Mouse (Mus musculus) forebrain, embryonic 14.5 days (tissue): ENCODE data around the gene Axdnd1. TPM values are rescaled to one million over a fixed set of nuclear protein-coding genes. Genes with fewer than 3 reads are reported as not detected.

Experiments
- ATAC-seq: fragments of 200-750 bp; cut with Nextera tagmentation; 2 replicates; pipeline ENCODE4 v1.8.0; 2017; ENCODE audit warnings: mild to moderate bottlenecking, moderate library complexity
- DNase-seq: peaks from one replicate; pipeline ENCODE4 v3.0.0-alpha.2; 2015; ENCODE audit warnings: low spot score
- H3K27ac ChIP-seq: fragments of 300-500 bp; sonication (generic); 2 replicates; pipeline ENCODE4 v1.5.1; 2014; ENCODE audit warnings: low read depth, mild to moderate bottlenecking, control low read depth, low read length, moderate library complexity
- H3K27me3 ChIP-seq: fragments of 300-500 bp; sonication (generic); replicated peaks from 2 replicates; pipeline ENCODE4 v1.6.1; 2014; ENCODE audit warnings: low read length, control low read depth, mixed read lengths; ENCODE audit not compliant: control insufficient read depth, insufficient read depth
- H3K36me3 ChIP-seq: fragments of 300-500 bp; sonication (generic); 2 replicates; pipeline ENCODE4 v1.6.1; 2014; ENCODE audit warnings: low read length, control low read depth; ENCODE audit not compliant: control insufficient read depth, insufficient read depth
- H3K4me1 ChIP-seq: fragments of 300-500 bp; sonication (generic); 2 replicates; pipeline ENCODE4 v1.6.1; 2014; ENCODE audit warnings: antibody characterized with exemption, low read length, control low read depth; ENCODE audit not compliant: control insufficient read depth, insufficient read depth
- H3K4me2 ChIP-seq: fragments of 300-500 bp; sonication (generic); 2 replicates; pipeline ENCODE4 v1.6.1; 2014; ENCODE audit warnings: mild to moderate bottlenecking, control low read depth, low read length
- H3K4me3 ChIP-seq: fragments of 300-500 bp; sonication (generic); 2 replicates; pipeline ENCODE4 v1.5.1; 2014; ENCODE audit warnings: low read depth, low read length, control low read depth
- H3K9ac ChIP-seq: fragments of 300-500 bp; sonication (generic); 2 replicates; pipeline ENCODE4 v1.6.1; 2014; ENCODE audit warnings: mild to moderate bottlenecking, low read length, control low read depth, moderate library complexity
- H3K9me3 ChIP-seq: fragments of 300-500 bp; sonication (generic); replicated peaks from 2 replicates; pipeline ENCODE4 v1.6.1; 2016; ENCODE audit warnings: low read length, control low read depth, mixed read lengths; ENCODE audit not compliant: control insufficient read depth
- WGBS: fragments of 180-500 bp; shearing (Covaris S2); extraction: QIAGEN DNeasy Blood & Tissue Kit; methylation state at CpG from one replicate; pipeline ENCODE4 v1.1.7; 2014; 5-methylcytosine and 5-hydroxymethylcytosine counted together
- polyA plus RNA-seq: library from polyadenylated mRNA; unstranded; fragments of >200 nt; fragmentation: Nextera tagmentation; extraction: Ambion mirVana; gene quantifications from 2 replicates; pipeline ENCODE4 v1.2.1, GENCODE M21; 2014

Gene Axdnd1
- polyA plus RNA-seq, 1 experiment from 2014 or later = 0.13 TPM

DNA sequence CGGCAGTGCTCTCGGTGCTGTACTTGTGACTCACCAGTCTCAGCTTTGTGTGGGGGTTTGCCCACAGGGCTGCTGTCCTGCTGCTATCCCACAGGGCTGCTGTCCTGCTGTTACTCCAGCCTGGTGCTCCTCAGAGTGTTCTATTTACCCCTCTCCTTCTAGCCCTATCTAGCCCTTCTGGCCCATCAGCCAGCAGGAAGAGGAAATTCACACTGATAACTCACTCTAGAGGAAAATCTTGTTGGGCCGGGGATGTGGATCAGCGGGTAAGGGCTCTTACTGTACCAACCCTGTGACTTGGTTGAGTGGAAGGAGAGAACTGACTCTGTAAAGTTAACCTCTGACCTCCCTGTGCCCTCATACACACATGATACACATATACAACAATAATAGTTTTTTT, 27.8 kb downstream of the Axdnd1 start:
- Histone ChIP-seq H3K27ac (no peak overlapping the region), H3K27me3 (no peaks in the 10 kb centered on the region), H3K4me1 (no peaks in the 10 kb centered on the region), H3K36me3 (no peaks in the 10 kb centered on the region), H3K4me3 (no peak overlapping the region), H3K9ac (no peak overlapping the region), H3K9me3 (no peaks in the 10 kb centered on the region), H3K4me2 (no peak overlapping the region)
- 90% methylated on average over 4 of the region's 4 CpGs for WGBS
- no peak for DNase-seq
- no peak for ATAC-seq

DNA sequence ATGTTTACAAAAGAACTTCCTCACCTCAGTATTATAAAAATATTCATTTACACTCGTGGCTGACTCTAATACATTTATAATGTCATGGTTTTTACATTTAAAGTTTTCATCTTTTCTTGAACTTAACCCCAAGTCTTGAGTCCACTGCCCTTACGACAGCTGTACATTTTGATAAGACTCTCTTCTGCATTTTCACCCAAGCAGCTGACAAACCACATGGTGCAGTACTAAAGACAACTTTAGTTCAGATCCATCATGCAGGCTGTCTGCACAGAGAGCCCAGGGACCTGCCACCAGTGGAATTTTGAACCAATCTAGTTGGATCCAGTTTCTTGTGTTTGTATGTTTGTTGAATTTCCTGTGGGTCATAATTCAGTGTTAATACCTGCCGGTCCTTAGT, 34.1 kb downstream of the Axdnd1 start:
- WGBS = 73% methylated on average over 3 of the region's 3 CpGs
- Histone ChIP-seq H3K4me1 (no peaks in the 10 kb centered on the region), H3K9me3 (no peaks in the 10 kb centered on the region), H3K9ac (no peak overlapping the region), H3K4me3 (no peak overlapping the region), H3K4me2 (no peak overlapping the region), H3K36me3 (no peaks in the 10 kb centered on the region), H3K27me3 (no peaks in the 10 kb centered on the region), H3K27ac (no peak overlapping the region)
- ATAC-seq = no peak
- DNase-seq = no peak

- Histone ChIP-seq H3K4me3 (no peak overlapping the region), H3K9ac (no peak overlapping the region), H3K27me3 (no peaks in the 10 kb centered on the region), H3K9me3 (no peaks in the 10 kb centered on the region), H3K4me2 (no peak overlapping the region), H3K27ac (no peak overlapping the region), H3K4me1 (no peaks in the 10 kb centered on the region), H3K36me3 (no peaks in the 10 kb centered on the region)
- ATAC-seq (no peak), DNase-seq (no peak)
- 92% methylated on average over 4 of the region's 4 CpGs for WGBS
Measured at GRCm38 (mm10) chr1:156386232-156386631, 34.7 kb downstream of the Axdnd1 start.

GRCm38 (mm10) chr1:156381217-156381616, 39.7 kb downstream of the Axdnd1 start:
- DNase-seq = no peak
- Histone ChIP-seq H3K4me1 (no peaks in the 10 kb centered on the region), H3K4me3 (no peak overlapping the region), H3K4me2 (no peak overlapping the region), H3K9ac (no peak overlapping the region), H3K27me3 (no peaks in the 10 kb centered on the region), H3K36me3 (no peaks in the 10 kb centered on the region), H3K9me3 (no peaks in the 10 kb centered on the region), H3K27ac (no peak overlapping the region)
- 91% methylated on average over 3 of the region's 3 CpGs for WGBS
- no peak for ATAC-seq

GRCm38 (mm10) chr1:156365740-156366139, 55.2 kb downstream of the Axdnd1 start, which contains the start of gene Gm2000:
Gene Gm2000, plus strand, starts transcription at chr1:156366040.
- 85% methylated on average over 5 of the region's 8 CpGs for WGBS
- Histone ChIP-seq H3K27me3 (no peaks in the 10 kb centered on the region), H3K27ac (no peak within 1 kb of the TSS), H3K36me3 (no peaks in the 10 kb centered on the region), H3K4me3 (no peak within 1 kb of the TSS), H3K4me1 (no peaks in the 10 kb centered on the region), H3K9ac (no peak within 1 kb of the TSS), H3K4me2 (no peak within 1 kb of the TSS), H3K9me3 (no peaks in the 10 kb centered on the region; the same call in 1 of the 2 replicates)
- DNase-seq (no peak), ATAC-seq (no peak)

- no peak overlapping the region for H3K9ac ChIP-seq
- DNase-seq (no peak), ATAC-seq (no peak)
- no peak overlapping the region for H3K27ac ChIP-seq
- H3K36me3 ChIP-seq = no peaks in the 10 kb centered on the region
- H3K9me3 ChIP-seq = no peaks in the 10 kb centered on the region
- 88% methylated on average over 2 of the region's 2 CpGs for WGBS
- H3K4me1 ChIP-seq = no peaks in the 10 kb centered on the region
- H3K27me3 ChIP-seq = no peaks in the 10 kb centered on the region
- H3K4me2 ChIP-seq = no peak overlapping the region
- no peak overlapping the region for H3K4me3 ChIP-seq
Measured at GRCm38 (mm10) chr1:156352466-156352865, 68.5 kb downstream of the Axdnd1 start.

- Histone ChIP-seq H3K36me3 (no peaks in the 10 kb centered on the region), H3K9ac (no peak overlapping the region), H3K27me3 (no peaks in the 10 kb centered on the region), H3K4me3 (no peak overlapping the region), H3K4me2 (no peak overlapping the region), H3K27ac (no peak overlapping the region), H3K4me1 (no peaks in the 10 kb centered on the region), H3K9me3 (no peaks in the 10 kb centered on the region)
- ATAC-seq (no peak), DNase-seq (no peak)
- 87% methylated on average over 4 of the region's 4 CpGs for WGBS
Measured at GRCm38 (mm10) chr1:156350441-156350840, 70.5 kb downstream of the Axdnd1 start.

DNA sequence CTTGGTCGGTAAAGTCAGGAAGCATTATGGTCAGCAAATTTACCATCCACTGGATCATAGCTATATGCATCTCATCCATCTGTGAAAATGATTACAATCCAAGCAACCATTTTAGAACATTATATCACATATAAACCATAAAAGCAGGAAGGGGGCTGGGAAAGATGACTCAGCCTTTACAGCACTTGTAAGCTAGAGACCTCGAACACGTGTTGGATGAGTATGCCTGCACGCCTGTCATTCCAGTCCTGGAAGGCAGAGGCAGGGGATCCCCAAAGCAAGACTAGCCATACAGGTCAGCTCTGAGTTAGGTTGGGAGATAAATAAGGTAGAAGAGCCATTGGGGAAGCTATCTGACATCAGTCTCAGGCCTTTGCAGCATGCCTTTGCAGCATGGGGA, 71.9 kb downstream of the Axdnd1 start:
- H3K27me3 ChIP-seq = no peaks in the 10 kb centered on the region
- H3K27ac ChIP-seq = no peak overlapping the region
- ATAC-seq (no peak), DNase-seq (no peak)
- no peaks in the 10 kb centered on the region for H3K4me1 ChIP-seq
- H3K36me3 ChIP-seq = no peaks in the 10 kb centered on the region
- no peak overlapping the region for H3K4me3 ChIP-seq
- no peaks in the 10 kb centered on the region for H3K9me3 ChIP-seq
- H3K9ac ChIP-seq = no peak overlapping the region
- no peak overlapping the region for H3K4me2 ChIP-seq
- 87% methylated on average over 4 of the region's 4 CpGs for WGBS

DNA sequence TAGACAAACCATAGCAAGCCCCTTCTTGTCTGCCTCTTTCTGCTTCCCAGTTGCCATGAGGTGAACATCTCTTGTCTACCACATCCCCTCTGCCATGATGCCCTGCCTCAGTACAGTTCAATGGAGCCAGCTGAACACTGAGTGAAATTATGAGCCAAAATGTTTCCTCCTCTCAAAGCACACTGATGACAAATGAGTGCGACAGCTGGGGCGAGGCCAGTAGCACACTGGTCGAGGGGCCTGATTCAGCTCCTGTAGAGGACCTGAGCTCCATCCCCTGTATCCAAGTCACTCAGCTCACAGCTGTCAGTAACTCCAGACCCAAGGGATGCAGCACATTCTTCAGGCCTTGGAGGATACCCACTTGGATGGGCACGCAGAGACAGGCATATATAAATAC, 75.3 kb downstream of the Axdnd1 start:
- no peak for ATAC-seq
- WGBS = 90% methylated on average over 4 of the region's 4 CpGs

More for the DNA sequence above, 75.3 kb downstream of the Axdnd1 start:
- no peaks in the 10 kb centered on the region for H3K27me3 ChIP-seq
- no peaks in the 10 kb centered on the region for H3K4me1 ChIP-seq
- no peaks in the 10 kb centered on the region for H3K36me3 ChIP-seq
- no peak overlapping the region for H3K27ac ChIP-seq
- no peaks in the 10 kb centered on the region for H3K9me3 ChIP-seq
- no peak for DNase-seq
- no peak overlapping the region for H3K4me2 ChIP-seq
- no peak overlapping the region for H3K4me3 ChIP-seq
- H3K9ac ChIP-seq = no peak overlapping the region
